Mouse (Mus musculus): ENCODE results near the gene Gamt. TPM values are rescaled to one million over a fixed set of nuclear protein-coding genes. Genes with fewer than 3 reads are reported as not detected.

Gene Gamt
- polyA plus RNA-seq, 1 experiment from 2014 or later: 59.0 TPM

- 12% methylated on average over 15 of the region's 15 CpGs for WGBS (ENCODE audit: insufficient replicate concordance)
Measured at GRCm38 (mm10) chr10:80299301-80299700, 38.5 kb upstream of the Gamt start.

DNA sequence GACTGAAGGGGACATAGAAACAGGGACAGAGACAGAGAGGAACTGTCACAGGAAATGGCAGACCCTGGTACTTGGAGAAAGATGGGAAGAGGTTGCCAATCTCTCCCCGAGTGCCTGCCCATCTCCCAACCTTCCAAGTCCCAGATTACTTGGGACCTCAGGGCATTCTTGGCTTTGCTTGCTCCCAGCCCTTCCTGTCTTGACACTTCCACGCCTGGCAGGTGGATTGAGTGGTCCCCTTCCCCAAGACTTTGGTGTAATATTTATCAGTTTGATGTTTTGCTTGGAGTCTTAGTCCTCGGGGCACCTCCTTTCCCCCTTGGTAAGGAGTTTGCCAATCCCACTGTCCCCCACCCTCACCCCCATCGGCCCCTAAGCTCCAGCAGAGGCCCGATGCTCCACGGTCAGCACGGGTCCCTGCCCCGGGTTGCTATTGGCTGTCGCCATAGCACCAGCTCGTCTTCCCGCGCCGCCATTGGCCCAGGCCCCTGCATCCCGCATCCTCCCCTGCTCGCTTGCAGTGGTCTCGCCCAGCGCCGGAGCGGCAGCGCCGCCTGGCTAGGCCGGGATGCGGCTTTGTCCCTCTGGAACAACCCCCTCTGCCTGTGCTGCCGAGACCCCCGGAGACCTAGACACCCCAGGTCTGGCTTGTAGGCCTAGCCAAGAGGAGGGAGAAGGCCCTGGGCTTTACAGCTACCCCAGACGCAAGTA, 37.9 kb upstream of the Gamt start:
- no peaks in the 10 kb centered on the region for H3K9me3 ChIP-seq (replicated peaks; ENCODE audit: control insufficient read depth, low read length)
- H3K4me2 ChIP-seq: peak overlapping the region; percentile 22; the same call in 1 of the 2 replicates
- H3K27ac ChIP-seq (ENCODE audit: low read depth, low read length): no peak overlapping the region
- no peak overlapping the region for H3K9ac ChIP-seq (ENCODE audit: low read depth, low read length)
- 0 out of 2 replicates have a peak overlapping the region, but pooled peaks have one; percentile 6 for H3K4me3 ChIP-seq (ENCODE audit: low read depth, low read length)
- WGBS (ENCODE audit: insufficient replicate concordance): 7% methylated on average over 26 of the region's 26 CpGs
- ATAC-seq (replicated peaks; ENCODE audit: insufficient number of reproducible peaks, low FRiP score, low TSS enrichment): no peak
- H3K36me3 ChIP-seq (ENCODE audit: control insufficient read depth, insufficient read depth, low read length): peaks cover 12% of the 10 kb centered on the region
- peaks cover 58% of the 10 kb centered on the region for H3K27me3 ChIP-seq (ENCODE audit: control insufficient read depth, insufficient read depth, low read length)
- H3K4me1 ChIP-seq (ENCODE audit: control insufficient read depth, insufficient read depth, low read length): peaks cover 9% of the 10 kb centered on the region; the same call in 1 of the 2 replicates

More at GRCm38 (mm10) chr10:80299301-80299700, 38.5 kb upstream of the Gamt start:
- Histone ChIP-seq H3K4me3 (ENCODE audit: low read depth, low read length) (no peak overlapping the region), H3K27ac (ENCODE audit: low read depth, low read length) (no peak overlapping the region), H3K36me3 (ENCODE audit: control insufficient read depth, insufficient read depth, low read length) (peaks cover 7% of the 10 kb centered on the region), H3K27me3 (ENCODE audit: control insufficient read depth, insufficient read depth, low read length) (peaks cover 59% of the 10 kb centered on the region), H3K4me1 (ENCODE audit: control insufficient read depth, insufficient read depth, low read length) (peaks cover 9% of the 10 kb centered on the region; the same call in 1 of the 2 replicates), H3K9ac (ENCODE audit: low read depth, low read length) (no peak overlapping the region), H3K4me2 (peak overlapping the region; percentile 22; the same call in 1 of the 2 replicates), H3K9me3 (replicated peaks; ENCODE audit: control insufficient read depth, low read length) (no peaks in the 10 kb centered on the region)
- ATAC-seq (replicated peaks; ENCODE audit: insufficient number of reproducible peaks, low FRiP score, low TSS enrichment): no peak

- no peak overlapping the region for H3K9ac ChIP-seq (ENCODE audit: low read depth, low read length)
- H3K4me2 ChIP-seq: no peak overlapping the region
- no peak overlapping the region for H3K4me3 ChIP-seq (ENCODE audit: low read depth, low read length)
- 59% methylated on average over 8 of the region's 8 CpGs for whole genome bisulfite sequencing (ENCODE audit: insufficient replicate concordance)
- no peak for ATAC-seq (replicated peaks; ENCODE audit: insufficient number of reproducible peaks, low FRiP score, low TSS enrichment)
- peaks cover 12% of the 10 kb centered on the region for H3K36me3 ChIP-seq (ENCODE audit: control insufficient read depth, insufficient read depth, low read length)
- no peaks in the 10 kb centered on the region for H3K9me3 ChIP-seq (replicated peaks; ENCODE audit: control insufficient read depth, low read length)
- peaks cover 58% of the 10 kb centered on the region for H3K27me3 ChIP-seq (ENCODE audit: control insufficient read depth, insufficient read depth, low read length)
- H3K4me1 ChIP-seq (ENCODE audit: control insufficient read depth, insufficient read depth, low read length): peaks cover 10% of the 10 kb centered on the region; the same call in 1 of the 2 replicates
- H3K27ac ChIP-seq (ENCODE audit: low read depth, low read length): no peak overlapping the region
Measured at GRCm38 (mm10) chr10:80297526-80298133, 36.8 kb upstream of the Gamt start.

GRCm38 (mm10) chr10:80296824-80297223, 36.0 kb upstream of the Gamt start:
- H3K36me3 ChIP-seq (ENCODE audit: control insufficient read depth, insufficient read depth, low read length): peaks cover 12% of the 10 kb centered on the region
- 0 out of 2 replicates have a peak overlapping the region, but pooled peaks have one; percentile 79 for H3K4me2 ChIP-seq
- H3K27ac ChIP-seq (ENCODE audit: low read depth, low read length): no peak overlapping the region
- ATAC-seq (replicated peaks; ENCODE audit: insufficient number of reproducible peaks, low FRiP score, low TSS enrichment): no peak
- 0 out of 2 replicates have a peak, but pooled peaks cover 6% of the 10 kb centered on the region for H3K4me1 ChIP-seq (ENCODE audit: control insufficient read depth, insufficient read depth, low read length)
- no peak overlapping the region for H3K4me3 ChIP-seq (ENCODE audit: low read depth, low read length)
- no peak overlapping the region for H3K9ac ChIP-seq (ENCODE audit: low read depth, low read length)
- peaks cover 53% of the 10 kb centered on the region for H3K27me3 ChIP-seq (ENCODE audit: control insufficient read depth, insufficient read depth, low read length)
- H3K9me3 ChIP-seq (replicated peaks; ENCODE audit: control insufficient read depth, low read length): no peaks in the 10 kb centered on the region
- 77% methylated on average over 5 of the region's 5 CpGs for WGBS (ENCODE audit: insufficient replicate concordance)

GRCm38 (mm10) chr10:80295618-80296425, 35.0 kb upstream of the Gamt start, which contains the start of gene Apc2:
Gene Apc2 (plus strand): TSS chr10:80295977.
- peak; percentile 31; the same call in 1 of the 2 replicates for ATAC-seq (replicated peaks; ENCODE audit: insufficient number of reproducible peaks, low FRiP score, low TSS enrichment)
- Histone ChIP-seq H3K36me3 (ENCODE audit: control insufficient read depth, insufficient read depth, low read length) (peaks cover 12% of the 10 kb centered on the region), H3K9me3 (replicated peaks; ENCODE audit: control insufficient read depth, low read length) (no peaks in the 10 kb centered on the region), H3K4me3 (ENCODE audit: low read depth, low read length) (peak within 1 kb of the TSS; percentile 45), H3K9ac (ENCODE audit: low read depth, low read length) (peak within 1 kb of the TSS; percentile 56), H3K27me3 (ENCODE audit: control insufficient read depth, insufficient read depth, low read length) (peaks cover 43% of the 10 kb centered on the region), H3K4me2 (peak within 1 kb of the TSS; percentile 79), H3K4me1 (ENCODE audit: control insufficient read depth, insufficient read depth, low read length) (0 out of 2 replicates have a peak, but pooled peaks cover 8% of the 10 kb centered on the region), H3K27ac (ENCODE audit: low read depth, low read length) (0 out of 2 replicates have a peak within 1 kb of the TSS, but pooled peaks have one; percentile 50)
- WGBS (ENCODE audit: insufficient replicate concordance): 1% methylated on average over 26 of the region's 26 CpGs

GRCm38 (mm10) chr10:80294788-80295303, 34.0 kb upstream of the Gamt start:
- H3K4me1 ChIP-seq (ENCODE audit: control insufficient read depth, insufficient read depth, low read length): 0 out of 2 replicates have a peak, but pooled peaks cover 8% of the 10 kb centered on the region
- H3K9ac ChIP-seq (ENCODE audit: low read depth, low read length): no peak overlapping the region
- no peak for ATAC-seq (replicated peaks; ENCODE audit: insufficient number of reproducible peaks, low FRiP score, low TSS enrichment)
- no peaks in the 10 kb centered on the region for H3K9me3 ChIP-seq (replicated peaks; ENCODE audit: control insufficient read depth, low read length)
- 43% methylated on average over 7 of the region's 7 CpGs for WGBS (ENCODE audit: insufficient replicate concordance)
- H3K27ac ChIP-seq (ENCODE audit: low read depth, low read length): no peak overlapping the region
- peaks cover 12% of the 10 kb centered on the region for H3K36me3 ChIP-seq (ENCODE audit: control insufficient read depth, insufficient read depth, low read length)
- H3K4me2 ChIP-seq: no peak overlapping the region
- peaks cover 33% of the 10 kb centered on the region for H3K27me3 ChIP-seq (ENCODE audit: control insufficient read depth, insufficient read depth, low read length)
- peak overlapping the region; percentile 2; the same call in 1 of the 2 replicates for H3K4me3 ChIP-seq (ENCODE audit: low read depth, low read length)

DNA sequence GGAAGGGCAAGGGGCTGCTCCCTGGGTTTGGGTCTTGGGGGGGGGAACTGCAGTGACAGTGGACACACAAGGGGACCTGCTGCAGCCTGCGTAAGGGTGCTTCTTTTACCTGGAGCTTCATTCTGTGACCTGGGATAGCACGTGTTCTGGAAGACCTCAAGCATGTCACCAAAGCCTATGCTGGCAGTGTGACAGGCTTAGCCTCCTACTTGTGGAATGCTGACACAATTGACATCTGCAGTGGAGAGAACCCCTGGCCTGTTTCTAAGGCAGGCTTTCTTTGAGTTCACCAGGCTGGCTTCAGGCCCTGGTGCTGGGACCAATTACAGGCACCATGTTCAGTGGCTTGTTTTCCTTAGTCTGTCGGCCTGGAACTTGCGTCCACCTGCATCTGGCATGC, 33.5 kb upstream of the Gamt start:
- peaks cover 28% of the 10 kb centered on the region for H3K27me3 ChIP-seq (ENCODE audit: control insufficient read depth, insufficient read depth, low read length)
- H3K9me3 ChIP-seq (replicated peaks; ENCODE audit: control insufficient read depth, low read length): no peaks in the 10 kb centered on the region
- WGBS (ENCODE audit: insufficient replicate concordance): 73% methylated on average over 4 of the region's 4 CpGs
- H3K4me2 ChIP-seq: no peak overlapping the region; the same call in 1 of the 2 replicates
- H3K4me3 ChIP-seq (ENCODE audit: low read depth, low read length): no peak overlapping the region
- no peak overlapping the region for H3K27ac ChIP-seq (ENCODE audit: low read depth, low read length)
- ATAC-seq (replicated peaks; ENCODE audit: insufficient number of reproducible peaks, low FRiP score, low TSS enrichment): no peak
- H3K9ac ChIP-seq (ENCODE audit: low read depth, low read length): no peak overlapping the region
- H3K4me1 ChIP-seq (ENCODE audit: control insufficient read depth, insufficient read depth, low read length): 0 out of 2 replicates have a peak, but pooled peaks cover 8% of the 10 kb centered on the region
- peaks cover 12% of the 10 kb centered on the region for H3K36me3 ChIP-seq (ENCODE audit: control insufficient read depth, insufficient read depth, low read length)

DNA sequence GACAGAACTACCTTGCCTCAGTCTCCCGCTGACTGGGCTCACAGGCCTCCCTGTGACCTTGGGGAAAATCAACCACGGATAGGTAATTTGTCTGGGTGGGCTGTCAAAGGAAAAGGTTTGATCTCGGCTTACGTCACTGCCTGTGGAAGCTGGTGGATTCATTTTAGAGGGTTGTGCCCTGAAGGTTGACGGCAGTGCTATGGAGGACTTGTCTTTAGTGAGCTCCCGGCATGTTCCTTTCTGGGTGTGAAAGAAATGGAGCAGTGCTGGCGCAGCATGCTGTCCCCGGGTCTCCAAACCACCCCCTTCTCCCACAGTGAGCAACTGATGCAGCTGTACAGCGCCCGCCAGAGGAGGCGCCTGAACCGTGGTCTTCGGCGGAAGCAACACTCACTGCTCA, 32.5 kb upstream of the Gamt start:
- peaks cover 18% of the 10 kb centered on the region for H3K27me3 ChIP-seq (ENCODE audit: control insufficient read depth, insufficient read depth, low read length)
- ATAC-seq (replicated peaks; ENCODE audit: insufficient number of reproducible peaks, low FRiP score, low TSS enrichment): no peak

More for the DNA sequence above, 32.5 kb upstream of the Gamt start:
- Histone ChIP-seq H3K27ac (ENCODE audit: low read depth, low read length) (peak overlapping the region; percentile 92), H3K4me3 (ENCODE audit: low read depth, low read length) (peak overlapping the region; percentile 86), H3K9ac (ENCODE audit: low read depth, low read length) (peak overlapping the region; percentile 100), H3K36me3 (ENCODE audit: control insufficient read depth, insufficient read depth, low read length) (peaks cover 14% of the 10 kb centered on the region), H3K4me1 (ENCODE audit: control insufficient read depth, insufficient read depth, low read length) (0 out of 2 replicates have a peak, but pooled peaks cover 8% of the 10 kb centered on the region), H3K4me2 (peak overlapping the region; percentile 98), H3K9me3 (replicated peaks; ENCODE audit: control insufficient read depth, low read length) (no peaks in the 10 kb centered on the region)
- WGBS (ENCODE audit: insufficient replicate concordance): 28% methylated on average over 14 of the region's 14 CpGs

All from heart, embryonic 11.5 days (tissue).